Mouse (Mus musculus) layer of hippocampus, adult 11-12 months (tissue): Measurements from ENCODE around the gene Ccdc113.
A peak's percentile ranks its signal among the peaks of the same experiment; 100 is the strongest.
"Not testable (repeated sequence)": the region's sequence is repeated elsewhere in the genome, so short reads cannot be mapped to it uniquely, and the experiment has no call there.

Experiments
- DNase-seq: peaks from one replicate; pipeline ENCODE4 v3.0.0; 2022; ENCODE audit warnings: low spot score

Gene Ccdc113

DNA sequence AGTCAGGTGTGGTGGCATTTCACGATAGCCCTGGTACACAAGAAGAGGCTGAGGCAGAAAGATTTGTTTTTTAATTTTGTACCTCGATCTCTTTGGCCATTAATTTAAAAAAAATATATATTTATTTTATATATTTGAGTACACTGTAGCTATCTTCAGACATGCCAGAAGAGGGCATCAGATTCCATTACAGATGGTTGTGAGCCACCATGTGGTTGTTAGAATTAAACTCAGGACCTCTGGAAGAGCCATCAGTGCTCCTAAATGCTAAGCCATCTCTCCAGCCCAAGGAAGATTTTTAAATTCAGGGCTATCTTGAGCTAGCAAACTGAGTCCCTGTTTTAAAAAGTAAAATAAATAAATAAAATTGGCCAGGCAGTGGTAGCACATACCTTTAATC is 68.3 kb downstream of the Ccdc113 start:
- no peak for DNase-seq

DNA sequence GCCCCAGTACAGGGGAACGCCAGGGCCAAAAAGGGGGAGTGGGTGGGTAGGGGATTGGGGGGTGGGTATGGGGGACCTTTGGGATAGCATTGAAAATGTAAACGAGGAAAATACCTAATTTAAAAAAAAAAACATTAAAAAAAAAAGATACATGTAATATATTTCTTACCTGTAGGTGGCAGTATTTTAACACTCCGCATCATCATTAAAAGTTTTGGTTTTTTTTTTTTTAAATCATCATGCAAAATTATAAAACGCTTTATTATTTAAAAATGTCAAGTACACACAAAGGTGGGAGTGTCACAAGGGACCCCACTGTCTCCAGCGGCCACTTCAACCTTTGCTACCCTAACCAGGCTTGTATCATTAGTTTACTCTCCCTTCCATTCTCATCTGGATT is 72.6 kb downstream of the Ccdc113 start:
- not testable (repeated sequence) for DNase-seq

DNA sequence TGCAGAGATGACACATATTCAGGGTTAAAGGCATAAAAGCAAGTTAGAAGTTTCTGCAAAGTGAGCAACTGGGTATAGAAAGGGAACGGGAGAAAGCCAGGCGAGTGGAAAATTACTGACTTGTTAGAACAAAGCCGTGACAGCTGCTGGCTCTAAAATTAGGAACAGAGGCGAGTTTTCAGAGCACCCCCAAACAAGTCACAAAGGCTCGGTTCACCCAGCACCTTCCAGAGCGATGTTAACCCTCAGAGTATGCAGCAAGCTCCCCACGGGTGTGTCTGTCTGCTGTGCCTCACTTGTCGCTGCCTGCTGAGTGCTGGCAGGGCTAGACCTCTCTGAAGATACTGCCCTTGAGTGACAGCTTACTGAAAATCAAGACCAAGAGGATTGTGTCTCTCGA is 73.3 kb downstream of the Ccdc113 start:
- peak; percentile 44 for DNase-seq
